Mouse (Mus musculus) CD4-positive naive resting alpha-beta T cell, adult 76 days (primary cell): ENCODE measurements around the gene Pdgfc. TPM values are rescaled to one million over a fixed set of nuclear protein-coding genes. Genes with fewer than 3 reads are reported as not detected.

Source experiments
- total RNA-seq: library from RNA; stranded (reverse); gene quantifications from one replicate; pipeline ENCODE4 v1.2.4, GENCODE M21; 2023

Gene Pdgfc
- not detected for total RNA-seq

GRCm38 (mm10) chr3:81036151-81036553 lies at the start of gene Pdgfc:
Gene Pdgfc, plus strand, starts transcription at chr3:81036416.

Other genes starting within 250 kb of the Pdgfc start
- not detected for gene Gria2, start 233.6 kb upstream of the Pdgfc start, total RNA-seq
- gene Glrb, start 122.8 kb upstream of the Pdgfc start, total RNA-seq: not detected